Mouse (Mus musculus) small intestine, adult 2 months (tissue): Measurements from ENCODE around the gene Bdkrb1.

Experiments used
- CTCF ChIP-seq: fragments of 200-500 bp; IDR thresholded peaks from 2 replicates; pipeline ENCODE4 v1.5.1; 2012; ENCODE audit warnings: low read depth, mild to moderate bottlenecking, control low read depth, inconsistent platforms, low read length, moderate library complexity, mixed read lengths; ENCODE audit not compliant: insufficient replicate concordance, insufficient read length; ENCODE audit errors: extremely low read depth
- POLR2A ChIP-seq: fragments of 200-500 bp; IDR thresholded peaks from 2 replicates; pipeline ENCODE4 v1.6.1; 2012; ENCODE audit warnings: low read depth, mild to moderate bottlenecking, control low read depth, inconsistent platforms, low read length, moderate library complexity

DNA sequence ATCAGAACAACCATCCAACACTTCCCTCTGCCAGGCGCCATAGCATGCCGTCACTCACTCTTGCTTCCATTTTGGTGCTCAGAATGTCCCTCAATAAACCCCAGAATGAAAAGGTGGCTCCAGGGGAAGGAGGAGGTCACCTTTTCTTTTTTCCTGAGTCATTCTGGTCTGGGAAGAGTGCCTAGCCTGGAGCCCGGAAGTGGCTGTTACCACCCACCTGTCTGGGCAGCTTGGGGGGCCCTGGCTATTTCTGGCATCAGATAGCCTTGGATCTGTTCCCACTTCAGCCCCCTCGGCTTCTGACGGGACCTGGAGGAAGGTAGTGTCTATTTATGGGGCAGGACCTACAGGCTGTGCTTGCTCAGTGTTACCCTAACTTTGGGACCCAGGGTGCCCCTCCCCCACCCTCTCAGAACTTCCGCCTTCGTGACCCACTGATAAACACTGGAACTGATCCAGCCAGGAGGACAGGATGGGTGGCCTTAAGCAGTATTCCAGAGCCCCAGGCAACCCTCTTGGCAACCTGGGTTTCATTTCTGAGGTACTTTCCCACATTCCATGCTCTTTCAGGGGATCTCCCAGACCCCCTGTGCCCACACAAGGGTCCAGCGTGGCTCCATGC, 48.6 kb upstream of the Bdkrb1 start:
- TF ChIP-seq CTCF = no peak
- no peak for TF ChIP-seq POLR2A
